Mouse (Mus musculus) hindbrain, embryonic 16.5 days (tissue): ENCODE data around the gene Rpl22l1. TPM values are rescaled to one million over a fixed set of nuclear protein-coding genes. Genes with fewer than 3 reads are reported as not detected.
"Not testable (repeated sequence)": the region's sequence is repeated elsewhere in the genome, so short reads cannot be mapped to it uniquely, and the experiment has no call there.

ENCODE experiments used
- ATAC-seq: fragments of 200-750 bp; cut with Nextera tagmentation; 2 replicates; pipeline ENCODE4 v1.8.0; 2017; ENCODE audit warnings: moderate TSS enrichment, moderate library complexity
- H3K27ac ChIP-seq: fragments of 300-500 bp; sonication (generic); 2 replicates; pipeline ENCODE4 v1.5.1; 2014; ENCODE audit warnings: low read depth, mild to moderate bottlenecking, control low read depth, low read length, moderate library complexity
- H3K27me3 ChIP-seq: fragments of 300-500 bp; sonication (generic); replicated peaks from 2 replicates; pipeline ENCODE4 v1.6.1; 2014; ENCODE audit warnings: low read length; ENCODE audit not compliant: control insufficient read depth, insufficient read depth
- H3K36me3 ChIP-seq: fragments of 300-500 bp; sonication (generic); 2 replicates; pipeline ENCODE4 v1.6.1; 2014; ENCODE audit warnings: mild to moderate bottlenecking, low read length, moderate library complexity, mixed read lengths; ENCODE audit not compliant: control insufficient read depth, insufficient read depth
- H3K4me1 ChIP-seq: fragments of 300-500 bp; sonication (generic); 2 replicates; pipeline ENCODE4 v1.6.1; 2014; ENCODE audit warnings: low read depth, low read length; ENCODE audit not compliant: control insufficient read depth, insufficient read depth
- H3K4me2 ChIP-seq: fragments of 300-500 bp; sonication (generic); 2 replicates; pipeline ENCODE4 v1.6.1; 2014; ENCODE audit warnings: mild to moderate bottlenecking, low read length, control low read depth, moderate library complexity
- H3K4me3 ChIP-seq: fragments of 300-500 bp; sonication (generic); 2 replicates; pipeline ENCODE4 v1.5.1; 2014; ENCODE audit warnings: mild to moderate bottlenecking, low read length, control low read depth, moderate library complexity
- H3K9ac ChIP-seq: fragments of 300-500 bp; sonication (generic); 2 replicates; pipeline ENCODE4 v1.6.1; 2014; ENCODE audit warnings: low read depth, mild to moderate bottlenecking, control low read depth, low read length, moderate library complexity
- H3K9me3 ChIP-seq: fragments of 300-500 bp; sonication (generic); 2 replicates; pipeline ENCODE4 v1.6.1; 2014; ENCODE audit warnings: mild to moderate bottlenecking, low read length, moderate library complexity; ENCODE audit not compliant: control insufficient read depth
- WGBS: fragments of 180-500 bp; shearing (Covaris S2); extraction: QIAGEN DNeasy Blood & Tissue Kit; methylation state at CpG from one replicate; pipeline ENCODE4 v1.1.7; 2014; 5-methylcytosine and 5-hydroxymethylcytosine counted together
- polyA plus RNA-seq: library from polyadenylated mRNA; unstranded; fragments of >200 nt; fragmentation: Nextera tagmentation; extraction: Ambion mirVana; gene quantifications from 2 replicates; pipeline ENCODE4 v1.2.1, GENCODE M21; 2015

Gene Rpl22l1
- polyA plus RNA-seq, 1 experiment from 2014 or later, result 219 TPM

DNA sequence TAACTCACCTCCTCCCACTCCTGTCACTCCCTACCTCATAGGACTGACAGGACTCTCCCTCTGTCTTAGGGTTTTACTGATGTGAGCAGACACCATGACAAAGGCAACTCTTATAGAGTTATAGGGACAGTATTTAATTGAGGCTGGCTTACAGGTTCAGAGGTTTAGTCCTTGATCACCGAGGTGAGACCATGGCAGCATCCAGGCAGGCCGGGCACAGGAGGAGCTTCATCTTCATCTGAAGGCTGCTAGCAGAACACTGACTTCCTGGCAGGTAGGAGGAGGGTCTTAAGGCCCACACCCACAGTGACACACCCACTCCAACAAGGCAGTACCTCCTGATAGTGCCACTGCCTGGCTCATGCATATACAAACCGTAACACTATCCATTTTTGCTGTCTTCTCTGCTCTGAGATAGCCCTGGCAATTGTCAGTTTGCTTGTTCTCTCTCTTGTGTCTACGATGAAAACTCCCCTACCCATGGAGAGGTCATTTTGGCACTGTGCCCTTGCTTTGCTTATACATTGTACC lies 10.8 kb downstream of the Rpl22l1 start:
- no peak overlapping the region for H3K9ac ChIP-seq
- no peak overlapping the region for H3K4me3 ChIP-seq
- no peaks in the 10 kb centered on the region for H3K36me3 ChIP-seq
- ATAC-seq, result no peak
- H3K4me1 ChIP-seq, result no peaks in the 10 kb centered on the region
- H3K27ac ChIP-seq, result no peak overlapping the region
- H3K9me3 ChIP-seq, result no peaks in the 10 kb centered on the region
- H3K27me3 ChIP-seq, result no peaks in the 10 kb centered on the region
- WGBS, result 72% methylated on average over 4 of the region's 4 CpGs
- H3K4me2 ChIP-seq, result no peak overlapping the region

GRCm38 (mm10) chr3:28826272-28826671 lies 21.0 kb downstream of the Rpl22l1 start:
- H3K4me1 ChIP-seq, result no peaks in the 10 kb centered on the region
- H3K9me3 ChIP-seq, result no peaks in the 10 kb centered on the region
- ATAC-seq, result no peak
- no peak overlapping the region for H3K27ac ChIP-seq
- WGBS, result 82% methylated on average over 1 of the region's 1 CpGs
- H3K27me3 ChIP-seq, result no peaks in the 10 kb centered on the region
- H3K4me2 ChIP-seq, result no peak overlapping the region
- no peaks in the 10 kb centered on the region for H3K36me3 ChIP-seq
- H3K9ac ChIP-seq, result no peak overlapping the region
- H3K4me3 ChIP-seq, result no peak overlapping the region

DNA sequence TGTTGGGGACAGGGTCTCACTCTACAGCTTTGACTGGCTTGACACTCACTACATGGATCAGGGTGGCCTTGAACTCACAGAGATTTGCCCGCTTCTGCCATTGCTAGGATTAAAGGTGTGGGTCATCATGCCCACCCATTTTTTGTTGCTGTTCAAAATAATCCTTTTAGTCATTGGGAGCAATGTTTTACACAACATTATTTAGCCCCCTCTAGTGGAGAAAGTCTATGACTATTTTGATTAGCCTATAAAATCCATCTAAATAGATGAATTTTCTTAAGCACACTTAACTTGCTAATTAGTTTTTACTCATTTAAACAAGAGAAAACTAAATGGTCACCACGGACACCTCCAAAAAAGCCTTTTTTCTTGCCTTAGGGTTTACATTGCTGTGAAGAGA lies 22.4 kb downstream of the Rpl22l1 start:
- Histone ChIP-seq H3K36me3 (no peaks in the 10 kb centered on the region), H3K4me2 (no peak overlapping the region), H3K27me3 (no peaks in the 10 kb centered on the region), H3K9ac (no peak overlapping the region), H3K9me3 (no peaks in the 10 kb centered on the region), H3K4me3 (no peak overlapping the region), H3K27ac (no peak overlapping the region), H3K4me1 (no peaks in the 10 kb centered on the region)
- WGBS, result 86% methylated on average over 2 of the region's 2 CpGs
- no peak for ATAC-seq

DNA sequence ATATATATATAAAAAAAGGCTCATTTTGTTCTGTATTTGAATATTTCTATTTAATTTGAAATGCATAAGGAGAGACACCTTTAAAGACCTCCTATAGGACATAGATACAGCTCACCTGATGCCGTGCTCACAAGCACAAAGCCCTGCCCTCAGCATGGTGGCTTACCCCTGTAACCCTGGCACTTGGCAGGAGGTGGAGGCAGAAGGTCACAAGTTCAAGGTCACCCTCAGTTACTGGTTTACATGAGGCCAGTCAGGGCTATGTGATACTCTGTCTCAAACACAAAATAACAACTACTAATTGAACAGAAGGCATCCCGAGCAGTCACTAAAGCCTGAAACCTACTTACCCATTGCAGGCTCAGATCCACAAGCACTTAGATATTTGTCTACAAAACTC lies 24.2 kb downstream of the Rpl22l1 start:
- no peak for ATAC-seq

GRCm38 (mm10) chr3:28836796-28837371 lies 31.6 kb downstream of the Rpl22l1 start:
- Histone ChIP-seq H3K9ac (no peak overlapping the region), H3K36me3 (no peaks in the 10 kb centered on the region), H3K9me3 (no peaks in the 10 kb centered on the region), H3K4me1 (no peaks in the 10 kb centered on the region), H3K27ac (no peak overlapping the region), H3K4me2 (no peak overlapping the region), H3K27me3 (no peaks in the 10 kb centered on the region), H3K4me3 (no peak overlapping the region)
- WGBS, result 90% methylated on average over 2 of the region's 2 CpGs
- no peak for ATAC-seq

More for the DNA sequence above, 24.2 kb downstream of the Rpl22l1 start:
- Histone ChIP-seq H3K27me3 (no peaks in the 10 kb centered on the region), H3K27ac (no peak overlapping the region), H3K4me3 (no peak overlapping the region), H3K9me3 (no peaks in the 10 kb centered on the region), H3K36me3 (no peaks in the 10 kb centered on the region), H3K9ac (no peak overlapping the region), H3K4me1 (no peaks in the 10 kb centered on the region), H3K4me2 (no peak overlapping the region)
- WGBS, result 95% methylated on average over 2 of the region's 2 CpGs

- H3K27ac ChIP-seq, result no peak overlapping the region
- H3K9me3 ChIP-seq, result no peaks in the 10 kb centered on the region
- H3K27me3 ChIP-seq, result no peaks in the 10 kb centered on the region
- H3K36me3 ChIP-seq, result no peaks in the 10 kb centered on the region
- no peaks in the 10 kb centered on the region for H3K4me1 ChIP-seq
- ATAC-seq, result no peak
- H3K9ac ChIP-seq, result no peak overlapping the region
- 27% methylated on average over 3 of the region's 3 CpGs for WGBS
- H3K4me2 ChIP-seq, result no peak overlapping the region
- no peak overlapping the region for H3K4me3 ChIP-seq
Measured at GRCm38 (mm10) chr3:28841886-28842649, 36.8 kb downstream of the Rpl22l1 start.

DNA sequence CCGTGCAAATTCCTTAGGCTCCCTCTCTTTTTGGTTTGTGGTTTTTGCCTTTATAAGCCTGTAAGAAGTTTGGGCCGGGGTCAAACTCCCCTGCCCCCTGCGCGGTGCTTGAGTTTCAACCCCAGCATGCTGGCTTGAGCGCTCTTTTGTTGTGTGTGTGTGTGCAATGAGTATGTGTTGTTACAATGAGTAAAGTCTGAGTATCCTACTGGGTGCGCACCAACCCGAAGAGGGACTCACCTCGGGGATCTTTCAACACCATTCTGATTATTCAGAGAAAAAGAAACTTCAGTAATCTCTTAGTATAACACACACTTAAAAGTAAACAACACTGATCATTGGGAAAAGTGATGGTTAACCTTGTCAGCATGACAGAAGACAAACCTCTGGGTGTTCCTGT lies 38.0 kb downstream of the Rpl22l1 start:
- Histone ChIP-seq H3K9ac (no peak overlapping the region), H3K36me3 (no peaks in the 10 kb centered on the region), H3K27ac (no peak overlapping the region), H3K9me3 (no peaks in the 10 kb centered on the region), H3K4me2 (no peak overlapping the region), H3K27me3 (no peaks in the 10 kb centered on the region), H3K4me1 (no peaks in the 10 kb centered on the region), H3K4me3 (no peak overlapping the region)
- no peak for ATAC-seq
- WGBS, result 50% methylated on average over 8 of the region's 8 CpGs

- Histone ChIP-seq H3K9me3 (no peaks in the 10 kb centered on the region), H3K4me1 (no peaks in the 10 kb centered on the region), H3K9ac (no peak overlapping the region), H3K4me3 (no peak overlapping the region), H3K27ac (no peak overlapping the region), H3K4me2 (no peak overlapping the region), H3K27me3 (no peaks in the 10 kb centered on the region), H3K36me3 (no peaks in the 10 kb centered on the region)
- no peak for ATAC-seq
Measured at GRCm38 (mm10) chr3:28847115-28847514, 41.9 kb downstream of the Rpl22l1 start.

DNA sequence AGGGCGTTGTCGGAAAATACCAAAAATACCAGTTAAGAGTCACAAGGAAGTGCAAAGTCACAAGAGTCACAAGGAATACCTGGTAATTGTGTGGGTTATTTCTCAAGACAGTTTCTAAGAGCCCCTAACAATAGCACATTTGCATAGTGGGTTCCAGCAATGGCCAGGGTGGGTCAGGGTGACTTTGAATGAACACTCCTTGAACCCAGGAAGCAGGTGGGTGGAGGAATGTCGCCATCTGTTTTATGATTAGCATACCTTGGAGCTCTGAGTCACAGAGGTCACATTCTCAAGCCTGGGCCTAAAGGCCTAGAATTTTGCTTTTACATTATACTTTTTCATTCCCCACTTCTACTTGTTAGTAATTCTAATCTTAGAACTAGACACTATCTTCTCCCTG lies 46.9 kb downstream of the Rpl22l1 start:
- not testable (repeated sequence) for H3K27me3 ChIP-seq, H3K4me2 ChIP-seq, H3K4me1 ChIP-seq, ATAC-seq, H3K27ac ChIP-seq, H3K9me3 ChIP-seq, H3K9ac ChIP-seq, H3K4me3 ChIP-seq, H3K36me3 ChIP-seq
- WGBS, result 87% methylated on average over 3 of the region's 3 CpGs
